Mouse (Mus musculus) B cell, adult (primary cell): Measurements from ENCODE around the gene Acoxl. TPM values are rescaled to one million over a fixed set of nuclear protein-coding genes. Genes with fewer than 3 reads are reported as not detected.

Experiments
- total RNA-seq: library from RNA; stranded (reverse); gene quantifications from 4 replicates; pipeline ENCODE4 v1.2.4, GENCODE M21; 2023; ENCODE audit not compliant: inconsistent age

Gene Acoxl
- not detected in 4 replicates for total RNA-seq

DNA sequence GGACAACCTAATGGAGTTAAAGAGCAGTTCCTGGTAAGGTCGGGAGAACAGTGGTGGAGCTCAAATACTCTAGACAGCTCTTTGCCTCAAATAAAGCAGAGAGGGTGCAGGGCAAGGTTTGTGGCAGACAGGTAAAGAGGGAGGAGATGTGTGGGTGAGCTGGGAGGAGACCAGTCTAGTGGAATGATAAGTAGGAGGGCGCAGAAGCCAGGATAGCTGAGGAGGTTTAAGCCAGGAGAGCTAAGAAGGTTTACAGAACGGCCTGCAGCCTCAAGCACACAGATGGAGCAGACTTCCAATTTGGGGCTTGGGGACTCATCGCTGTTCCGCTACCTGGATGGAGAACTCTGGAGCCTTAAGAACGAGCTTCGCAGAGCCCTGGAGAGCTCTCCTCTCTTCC, at the start of gene Acoxl:
Acoxl (plus strand) TSS at position 301 of the 400 bp plus-strand sequence.

GRCm38 (mm10) chr2:127791919-127792603, 46.6 kb upstream of the Acoxl start, which contains the start of gene Mtln:
Mtln (minus strand) TSS chr2:127792488.

DNA sequence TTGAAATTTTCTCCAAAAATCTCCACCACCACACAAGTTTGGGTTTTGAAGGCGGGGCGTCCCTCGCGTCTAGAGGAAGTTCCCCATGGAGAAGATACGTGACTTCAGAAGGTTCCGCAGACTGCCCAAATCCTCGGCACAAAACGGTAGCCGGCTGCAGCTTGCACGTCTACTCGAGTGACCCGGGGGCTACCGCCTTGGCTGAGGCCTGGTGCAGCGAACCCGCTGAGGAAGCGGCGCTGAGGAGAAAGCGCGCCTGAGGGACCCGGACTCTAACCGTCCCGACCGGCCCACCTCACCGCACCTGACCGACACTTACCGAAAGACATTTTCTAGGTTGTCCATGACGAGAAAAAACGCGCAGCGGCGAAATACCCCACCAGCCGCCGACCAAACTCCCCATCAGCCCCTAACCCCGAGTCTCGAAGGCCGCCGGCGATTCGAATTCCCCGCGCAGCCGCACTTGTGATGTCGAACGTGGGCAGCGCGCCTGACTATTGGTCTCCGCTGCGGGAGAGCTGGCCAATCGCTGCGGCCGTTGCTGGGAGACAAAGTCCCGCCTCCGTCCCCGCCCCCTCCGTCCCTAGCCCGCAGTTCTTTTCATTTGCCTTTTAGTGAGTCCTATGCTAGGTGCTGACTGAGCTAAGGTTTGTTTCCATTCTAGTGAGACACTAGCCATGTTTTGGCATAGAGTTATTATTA, 7.1 kb upstream of the Acoxl start, which contains the start of gene Bub1:
Bub1 (minus strand) TSS at position 465 of the 702 bp plus-strand sequence.

GRCm38 (mm10) chr2:128125635-128126470, 287.2 kb downstream of the Acoxl start, which contains the start of gene Bcl2l11:
Bcl2l11 (plus strand) TSS chr2:128126038.

Other genes starting within 250 kb of the Acoxl start
- not detected in 4 replicates for gene Mal, start 182.2 kb upstream of the Acoxl start, total RNA-seq
- gene Mall, start 108.9 kb upstream of the Acoxl start, total RNA-seq = 0.24 to 0.83 TPM (median 0.57 TPM) in 4 replicates
- 0.72 to 1.3 TPM (median 1.1 TPM) in 4 replicates for gene Nphp1, start 50.0 kb upstream of the Acoxl start, total RNA-seq
- gene Mtln, start 46.4 kb upstream of the Acoxl start, total RNA-seq = 9.8 to 13.5 TPM (median 11.1 TPM) in 4 replicates
- gene Bub1, start 7.0 kb upstream of the Acoxl start, total RNA-seq = 0.90 to 2.1 TPM (median 1.4 TPM) in 4 replicates